Mouse (Mus musculus) lung, postnatal 0 days (tissue): ENCODE measurements around the gene Wdfy2.

Source experiments
- CTCF ChIP-seq: IDR thresholded peaks from 2 replicates; pipeline ENCODE4 v1.5.1; 2016; ENCODE audit warnings: antibody characterized with exemption, mild to moderate bottlenecking
- EP300 ChIP-seq: IDR thresholded peaks from 2 replicates; pipeline ENCODE4 v1.6.1; 2016; ENCODE audit warnings: antibody characterized with exemption, mild to moderate bottlenecking, control low read depth

GRCm38 (mm10) chr14:62841726-62842125 is 4.2 kb downstream of the Wdfy2 start:
- TF ChIP-seq CTCF (no peak), EP300 (no peak)
